Mouse (Mus musculus): ENCODE measurements around the gene Celf5.

DNA sequence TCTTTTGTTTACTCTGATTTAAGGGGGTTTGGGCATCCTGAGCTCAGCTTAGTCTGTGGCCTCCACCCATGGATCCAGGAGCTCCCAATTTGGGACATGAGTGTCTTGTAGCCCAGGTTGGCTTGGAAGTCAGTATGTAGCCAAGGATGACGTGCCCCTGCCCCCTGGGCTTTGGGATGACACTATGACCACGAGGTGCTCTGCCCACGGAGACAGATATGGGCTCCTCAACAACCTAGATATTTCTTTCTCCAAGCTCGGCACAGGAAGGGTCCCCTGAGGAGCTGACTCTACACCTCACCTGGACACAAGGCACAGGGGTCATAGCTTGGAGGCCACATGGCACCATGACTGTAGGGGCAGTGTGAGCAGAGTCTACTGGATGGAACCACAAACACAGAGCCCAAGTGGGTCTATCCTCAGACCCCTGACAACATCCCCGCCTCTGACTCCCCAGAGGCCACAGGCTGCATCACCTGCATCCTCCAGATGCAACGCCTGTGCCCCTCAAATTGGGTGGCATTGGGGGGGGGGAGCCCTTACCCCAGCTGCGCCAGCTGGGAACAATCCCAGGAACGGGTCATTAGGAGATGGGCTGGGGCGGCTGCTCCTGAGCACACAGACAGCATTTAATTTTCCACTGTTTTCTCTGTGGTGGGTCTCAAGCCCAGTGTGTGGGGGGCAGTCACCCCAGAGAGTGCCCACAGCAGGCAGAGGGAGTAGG is 31.7 kb downstream of the Celf5 start:
- TF ChIP-seq CTCF (IDR thresholded peaks at IDR 0.05; ENCODE audit: extremely low read depth, insufficient read length, insufficient replicate concordance, low read depth, low read length) (no peak), POLR2A (IDR thresholded peaks at IDR 0.05; ENCODE audit: low read depth, low read length) (no peak)

Measured in small intestine, adult 2 months (tissue).